Mouse (Mus musculus) kidney, adult 2 months (tissue): Measurements from ENCODE around the gene Dner.

Source experiments
- CTCF ChIP-seq: fragments of 200-500 bp; conservative IDR thresholded peaks from 2 replicates; pipeline ENCODE4 v1.5.1; 2011; ENCODE audit warnings: low read depth, mild to moderate bottlenecking, control low read depth, low read length, moderate library complexity, mixed read lengths; ENCODE audit not compliant: insufficient read depth, insufficient read length
- POLR2A ChIP-seq: fragments of 200-500 bp; IDR thresholded peaks from one replicate; pipeline ENCODE4 v1.6.1; 2011; ENCODE audit warnings: low read depth, low read length, control low read depth

- TF ChIP-seq CTCF (no peak), POLR2A (no peak)
Measured at GRCm38 (mm10) chr1:84479976-84480375, 216.0 kb downstream of the Dner start.
